Mouse (Mus musculus) embryonic stem cell, embryonic (primary cell): ENCODE measurements around the gene Htra3.

Experiments used
- CTCF ChIA-PET, 4 experiments: fragments of 300-600 bp in 2 of 4; fragments of 350-600 bp in 2 of 4; sonication (Branson Sonifier 250); formaldehyde crosslinking; loops; one replicate each; lab custom pipeline; 2022; ENCODE audit warnings: inconsistent platforms in 2 of 4; lab: Charles Lee
- POLR2A ChIA-PET, 4 experiments: fragments of 300-600 bp in 2 of 4; fragments of 350-600 bp in 2 of 4; sonication (Branson Sonifier 250); formaldehyde crosslinking; loops; one replicate each; lab custom pipeline; 2022; ENCODE audit warnings: antibody characterized with exemption in 4 of 4, inconsistent platforms in 1 of 4; lab: Charles Lee

Htra3 gene

GRCm38 (mm10) chr5:35647562-35647961 lies 32.0 kb downstream of the Htra3 start:
- ChIA-PET POLR2A (no interaction called here), CTCF (interaction anchor here in 3 of 4 experiments (0.6 to 1.9 kb wide), 8 partner anchors 8 to 55 kb away, joined by 3 to 6 read pairs (median 3); no protein-coding TSS in a partner anchor)

GRCm38 (mm10) chr5:35646927-35647326 lies 32.7 kb downstream of the Htra3 start:
- POLR2A ChIA-PET = no interaction called here
- CTCF ChIA-PET = interaction anchor here (0.5 to 1.9 kb wide), 9 partner anchors 9 to 371 kb away, joined by 3 to 6 read pairs (median 3); no protein-coding TSS in a partner anchor

GRCm38 (mm10) chr5:35645938-35646493 lies 33.6 kb downstream of the Htra3 start:
- CTCF ChIA-PET = interaction anchor here in 2 of 4 experiments (0.5 to 0.8 kb wide), 2 partner anchors 212 to 372 kb away, joined by 3 read pairs; no protein-coding TSS in a partner anchor
- POLR2A ChIA-PET = no interaction called here

- ChIA-PET POLR2A (interaction anchor here in 1 of 4 experiments (1.2 kb wide), 1 partner anchor 128 kb away, joined by 3 read pairs; no protein-coding TSS in a partner anchor), CTCF (interaction anchor here in 1 of 4 experiments (1.0 kb wide), 1 partner anchor 57 kb away, joined by 4 read pairs; no protein-coding TSS in a partner anchor)
These were observed 35.5 kb downstream of the Htra3 start for GRCm38 (mm10) chr5:35644082-35644481.

GRCm38 (mm10) chr5:35643401-35644048 lies 36.1 kb downstream of the Htra3 start:
- CTCF ChIA-PET = interaction anchor here in 2 of 4 experiments (0.8 to 1.7 kb wide), 3 partner anchors 16 to 74 kb away, joined by 4 read pairs; no protein-coding TSS in a partner anchor
- POLR2A ChIA-PET = interaction anchor here in 1 of 4 experiments (1.2 kb wide), 2 partner anchors 98 to 128 kb away, joined by 3 read pairs; no protein-coding TSS in a partner anchor

GRCm38 (mm10) chr5:35641961-35642584 lies 37.5 kb downstream of the Htra3 start:
- ChIA-PET POLR2A (interaction anchor here in 1 of 4 experiments (1.2 kb wide), 1 partner anchor 9 kb away, joined by 3 read pairs; no protein-coding TSS in a partner anchor), CTCF (interaction anchor here in 2 of 4 experiments (0.7 to 1.7 kb wide), 4 partner anchors 49 to 672 kb away, joined by 3 to 4 read pairs (median 3); no protein-coding TSS in a partner anchor)

- POLR2A ChIA-PET = no interaction called here
These were observed 43.6 kb downstream of the Htra3 start for GRCm38 (mm10) chr5:35636016-35636415.

GRCm38 (mm10) chr5:35632841-35633240 lies 46.7 kb downstream of the Htra3 start:
- CTCF ChIA-PET = interaction anchor here in 1 of 4 experiments (1.8 kb wide), 1 partner anchor 37 kb away, joined by 4 read pairs; no protein-coding TSS in a partner anchor
- POLR2A ChIA-PET = interaction anchor here in 1 of 4 experiments (1.3 kb wide), 1 partner anchor 9 kb away, joined by 3 read pairs; no protein-coding TSS in a partner anchor

More at GRCm38 (mm10) chr5:35636016-35636415, 43.6 kb downstream of the Htra3 start:
- CTCF ChIA-PET = interaction anchor here in 2 of 4 experiments (0.6 to 1.1 kb wide), 3 partner anchors 9 to 78 kb away, joined by 3 to 4 read pairs (median 3); no protein-coding TSS in a partner anchor

- ChIA-PET POLR2A (interaction anchor here in 1 of 4 experiments (0.9 kb wide), 1 partner anchor 109 kb away, joined by 3 read pairs; no protein-coding TSS in a partner anchor), CTCF (interaction anchor here in 1 of 4 experiments (1.8 kb wide), 1 partner anchor 36 kb away, joined by 4 read pairs; no protein-coding TSS in a partner anchor)
These were observed 47.8 kb downstream of the Htra3 start for GRCm38 (mm10) chr5:35631755-35632154.

GRCm38 (mm10) chr5:35631224-35631623 lies 48.4 kb downstream of the Htra3 start:
- POLR2A ChIA-PET = interaction anchor here in 2 of 4 experiments (0.6 to 0.9 kb wide), 2 partner anchors 109 to 563 kb away, joined by 3 read pairs; no protein-coding TSS in a partner anchor
- CTCF ChIA-PET = interaction anchor here in 3 of 4 experiments (0.6 to 1.8 kb wide), 4 partner anchors 20 to 65 kb away, joined by 4 to 8 read pairs (median 4); no protein-coding TSS in a partner anchor

- CTCF ChIA-PET = interaction anchor here in 3 of 4 experiments (0.6 to 1.4 kb wide), 3 partner anchors 35 to 65 kb away, joined by 4 to 10 read pairs (median 4); no protein-coding TSS in a partner anchor
- POLR2A ChIA-PET = interaction anchor here in 1 of 4 experiments (0.6 to 0.7 kb wide), 2 partner anchors 33 to 79 kb away, joined by 3 read pairs; no protein-coding TSS in a partner anchor
These were observed 48.9 kb downstream of the Htra3 start for GRCm38 (mm10) chr5:35630706-35631105.

- ChIA-PET POLR2A (no interaction called here), CTCF (interaction anchor here in 3 of 4 experiments (0.6 to 2.1 kb wide), 4 partner anchors 18 to 85 kb away, joined by 3 to 5 read pairs (median 3); no protein-coding TSS in a partner anchor)
These were observed 50.2 kb downstream of the Htra3 start for GRCm38 (mm10) chr5:35629333-35629732.

GRCm38 (mm10) chr5:35628685-35629084 lies 50.9 kb downstream of the Htra3 start:
- CTCF ChIA-PET = interaction anchor here (0.6 to 2.1 kb wide), 11 partner anchors 11 to 92 kb away, joined by 3 to 9 read pairs (median 3); no protein-coding TSS in a partner anchor
- POLR2A ChIA-PET = no interaction called here

- ChIA-PET CTCF (interaction anchor here (0.5 to 2.3 kb wide), 41 partner anchors 8 to 243 kb away, joined by 3 to 9 read pairs (median 4); partner anchors contain the start of genes Ablim2 (in 1 of the 4) and Htra3 (in 1 of the 4)), POLR2A (interaction anchor here in 3 of 4 experiments (0.6 to 1.2 kb wide), 3 partner anchors 31 to 771 kb away, joined by 3 to 5 read pairs (median 3); no protein-coding TSS in a partner anchor)
These were observed 52.2 kb downstream of the Htra3 start for GRCm38 (mm10) chr5:35627307-35627840.

- CTCF ChIA-PET = interaction anchor here (0.6 to 2.3 kb wide), 11 partner anchors 11 to 169 kb away, joined by 3 to 9 read pairs (median 5); no protein-coding TSS in a partner anchor
- POLR2A ChIA-PET = interaction anchor here in 1 of 4 experiments (1.2 kb wide), 1 partner anchor 66 kb away, joined by 3 read pairs; no protein-coding TSS in a partner anchor
These were observed 53.2 kb downstream of the Htra3 start for GRCm38 (mm10) chr5:35626408-35626807.

- ChIA-PET CTCF (interaction anchor here in 1 of 4 experiments (1.6 kb wide), 1 partner anchor 31 kb away, joined by 3 read pairs; no protein-coding TSS in a partner anchor), POLR2A (interaction anchor here in 1 of 4 experiments (1.2 to 1.3 kb wide), 2 partner anchors 10 to 15 kb away, joined by 4 to 6 read pairs; no protein-coding TSS in a partner anchor)
These were observed 54.8 kb downstream of the Htra3 start for GRCm38 (mm10) chr5:35624751-35625239.

GRCm38 (mm10) chr5:35623831-35624230 lies 55.8 kb downstream of the Htra3 start:
- CTCF ChIA-PET = interaction anchor here in 3 of 4 experiments (1.0 to 1.7 kb wide), 4 partner anchors 32 to 90 kb away, joined by 3 to 4 read pairs (median 3); no protein-coding TSS in a partner anchor

More at GRCm38 (mm10) chr5:35623831-35624230, 55.8 kb downstream of the Htra3 start:
- POLR2A ChIA-PET = interaction anchor here in 1 of 4 experiments (1.0 to 1.3 kb wide), 3 partner anchors 9 to 71 kb away, joined by 3 to 6 read pairs (median 4); no protein-coding TSS in a partner anchor
